Mouse (Mus musculus): ENCODE data around the gene Man1a.

DNA sequence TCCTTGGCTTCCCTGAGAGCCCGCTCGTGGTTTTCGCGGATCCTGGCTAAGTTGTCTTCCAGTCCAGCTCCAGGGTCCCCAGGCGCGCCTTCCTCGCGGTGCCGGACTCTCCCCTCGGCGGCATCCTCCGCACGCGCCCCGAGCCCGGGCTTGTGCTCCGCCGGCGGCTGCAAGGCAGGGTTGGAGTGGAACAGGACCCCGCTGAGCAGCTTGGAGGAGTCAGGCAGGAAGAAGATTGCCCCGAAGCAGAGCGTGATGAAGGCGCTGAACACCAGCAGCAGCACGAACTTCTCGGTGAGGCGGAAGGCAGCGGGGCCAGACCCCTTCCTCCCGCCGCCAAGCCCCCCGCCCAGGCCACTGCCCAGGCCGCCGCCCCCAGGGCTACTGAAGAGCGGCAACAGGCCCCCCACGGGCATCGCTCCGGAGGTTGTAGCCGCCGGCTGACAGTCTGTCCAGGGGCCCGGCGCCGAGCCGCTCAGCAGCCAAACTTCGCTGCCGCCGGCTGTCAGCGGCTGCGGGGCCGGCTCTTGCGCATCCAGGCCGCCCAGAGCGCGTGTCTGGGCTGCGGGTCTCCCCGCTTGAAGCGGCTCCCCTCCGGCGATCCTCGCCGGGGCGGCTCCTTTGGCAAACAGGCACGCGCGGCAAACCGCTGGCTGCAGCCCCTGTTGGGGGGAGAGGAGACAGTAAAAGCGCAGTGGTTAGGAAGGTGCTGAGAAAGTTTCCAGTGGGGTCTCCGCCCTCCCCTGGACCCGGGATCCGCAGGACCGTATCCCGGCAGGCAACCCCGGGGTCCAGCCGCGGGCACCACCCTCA is 1.6 kb downstream of the Man1a start:
- TF ChIP-seq CTCF (IDR thresholded peaks at IDR 0.05; ENCODE audit: low read depth) (no peak), EP300 (optimal IDR thresholded peaks at IDR 0.05) (no peak)

Data from stomach, postnatal 0 days (tissue).